Mouse (Mus musculus) spleen, embryonic (tissue): Measurements from ENCODE around the gene Dnah7c.
"Not testable (repeated sequence)": the region's sequence is repeated elsewhere in the genome, so short reads cannot be mapped to it uniquely, and the experiment has no call there.

ENCODE experiments used
- CTCF ChIA-PET: fragments of 350-600 bp; sonication (Branson Sonifier 250); formaldehyde crosslinking; loops from one replicate; lab custom pipeline; 2022; lab: Charles Lee

The Dnah7c gene

DNA sequence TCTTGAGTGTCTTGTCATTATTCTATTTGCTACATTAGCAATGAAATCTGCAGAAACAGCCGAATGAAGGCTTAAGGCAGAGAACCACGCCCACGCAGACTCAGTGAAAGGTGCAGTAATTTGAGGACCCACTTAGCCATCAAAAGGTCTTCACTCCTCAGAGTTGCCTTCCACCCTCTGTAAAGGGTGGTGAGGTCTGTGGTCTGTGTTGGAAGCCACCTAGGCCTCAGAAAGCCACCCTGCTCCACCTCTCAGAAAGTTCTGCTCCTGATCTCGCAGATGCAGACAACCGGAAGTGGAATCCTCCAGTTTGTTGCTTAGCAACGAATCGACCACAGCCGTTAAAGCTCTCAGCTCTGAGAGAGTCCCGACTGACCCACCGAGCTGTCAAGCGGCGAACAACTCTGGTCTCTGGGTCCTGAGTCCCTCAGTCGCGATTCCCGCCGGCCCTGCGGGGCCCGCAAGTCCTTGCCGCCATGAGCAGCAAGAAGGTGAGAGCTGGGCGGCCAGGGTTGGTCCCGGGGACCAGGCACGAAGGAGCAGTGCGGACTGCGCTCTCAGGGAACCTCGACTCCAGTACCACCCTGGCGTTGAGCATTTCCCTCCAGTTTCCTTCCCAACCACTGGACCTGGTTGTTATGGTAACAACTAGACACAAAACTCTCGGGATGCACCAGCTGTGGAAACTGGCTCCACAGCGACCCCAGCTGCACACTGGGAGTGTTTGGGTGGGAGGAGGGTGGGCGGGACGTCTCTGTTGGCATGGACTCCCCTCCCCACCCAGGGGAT, at the start of gene Dnah7c:
Dnah7c (plus strand) TSS at position 456 of the 789 bp plus-strand sequence.
- CTCF ChIA-PET: no interaction called here

- CTCF ChIA-PET: not testable (repeated sequence)
These were observed 44.8 kb upstream of the Dnah7c start for GRCm38 (mm10) chr1:46380641-46381040.

DNA sequence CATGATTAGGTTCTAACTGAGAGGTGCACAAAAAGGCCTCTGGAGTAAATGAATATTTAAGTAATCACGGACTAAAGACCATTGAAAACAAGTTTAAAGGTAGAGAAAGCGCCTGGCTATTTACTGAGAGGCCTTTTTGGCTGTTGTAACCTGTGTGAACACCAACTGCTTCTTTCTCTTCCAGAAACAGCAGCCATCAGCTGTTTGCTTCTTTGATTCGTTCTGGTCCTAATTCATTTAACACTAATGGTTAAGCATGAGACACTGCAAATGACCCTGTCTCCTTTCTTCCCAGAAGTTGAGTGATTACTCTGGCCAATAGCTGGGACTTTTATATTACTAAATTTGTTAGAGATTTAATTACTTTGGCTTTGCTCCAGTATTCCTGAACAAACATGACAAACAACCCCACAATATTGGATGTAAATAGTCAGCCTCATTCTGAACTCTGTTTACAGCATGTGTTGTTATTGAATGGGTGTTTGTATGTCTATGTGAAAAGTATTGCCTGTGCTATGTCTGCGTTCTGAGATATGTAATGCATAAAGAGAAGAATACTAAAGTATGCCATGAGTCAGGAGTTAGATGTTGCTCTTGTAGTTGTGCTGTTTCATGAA, 30.6 kb upstream of the Dnah7c start:
- CTCF ChIA-PET: not testable (repeated sequence)

DNA sequence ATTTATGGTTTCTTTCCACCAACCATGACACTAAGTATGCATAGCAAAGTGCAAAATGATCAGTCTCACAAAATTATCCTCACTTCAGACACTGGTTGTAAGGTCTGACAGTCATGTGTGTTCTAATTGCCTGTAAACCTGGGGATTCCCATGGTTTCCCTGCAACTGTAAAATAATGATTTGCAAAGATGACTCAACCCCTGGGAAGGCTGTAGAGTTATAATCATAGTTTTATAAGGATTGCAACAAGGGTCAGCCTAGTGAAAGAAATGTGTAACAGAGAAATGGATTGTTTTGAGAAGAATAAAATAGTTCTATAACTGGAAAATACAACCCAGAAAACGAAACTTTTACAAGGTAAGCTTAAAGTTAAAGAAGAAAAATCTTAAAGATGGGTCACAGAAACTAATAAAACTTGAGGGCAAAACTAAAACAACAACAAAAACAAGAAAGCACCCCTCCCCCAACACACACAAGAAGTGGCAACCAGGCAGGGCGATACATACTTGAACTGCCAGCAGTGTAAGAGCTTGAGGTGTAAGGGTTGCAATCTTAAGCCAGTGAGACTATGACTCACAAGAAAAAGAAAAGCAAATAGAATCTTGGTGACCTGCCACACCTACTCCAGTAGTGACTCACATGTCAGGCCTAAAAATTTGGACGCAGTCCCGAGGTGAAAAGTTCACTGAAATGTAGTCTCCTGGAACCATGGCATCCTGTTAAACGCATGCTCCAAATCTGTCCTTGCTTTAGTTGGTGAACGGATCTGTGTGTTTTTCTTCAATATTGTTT, 16.9 kb upstream of the Dnah7c start:
- CTCF ChIA-PET: no interaction called here

- CTCF ChIA-PET: not testable (repeated sequence)
These were observed 10.6 kb upstream of the Dnah7c start for GRCm38 (mm10) chr1:46414798-46415197.

- CTCF ChIA-PET: not testable (repeated sequence)
These were observed 8.4 kb upstream of the Dnah7c start for GRCm38 (mm10) chr1:46416946-46417345.

DNA sequence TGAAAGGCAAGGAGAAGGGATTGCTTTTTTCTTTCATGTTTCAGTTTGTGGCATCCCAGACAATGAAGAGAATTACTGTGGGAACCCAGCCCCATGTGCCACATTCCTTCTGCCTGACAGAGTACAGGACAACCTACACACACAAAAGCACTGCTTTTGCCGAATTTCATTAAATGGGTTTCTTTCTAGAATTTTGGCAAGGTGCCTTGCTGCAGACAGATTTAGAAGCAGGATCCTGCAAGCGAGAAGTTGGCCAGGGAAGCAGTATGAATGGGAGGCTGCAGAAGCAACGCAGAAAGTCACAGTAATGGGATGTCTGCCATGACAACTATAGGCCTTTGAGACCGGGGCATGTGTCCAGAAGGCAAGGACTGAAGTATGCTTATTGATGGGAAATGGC, 6.4 kb upstream of the Dnah7c start:
- CTCF ChIA-PET: interaction anchor here (0.7 kb wide), 1 partner anchor 1738 kb away, joined by 3 read pairs; no protein-coding TSS in a partner anchor

DNA sequence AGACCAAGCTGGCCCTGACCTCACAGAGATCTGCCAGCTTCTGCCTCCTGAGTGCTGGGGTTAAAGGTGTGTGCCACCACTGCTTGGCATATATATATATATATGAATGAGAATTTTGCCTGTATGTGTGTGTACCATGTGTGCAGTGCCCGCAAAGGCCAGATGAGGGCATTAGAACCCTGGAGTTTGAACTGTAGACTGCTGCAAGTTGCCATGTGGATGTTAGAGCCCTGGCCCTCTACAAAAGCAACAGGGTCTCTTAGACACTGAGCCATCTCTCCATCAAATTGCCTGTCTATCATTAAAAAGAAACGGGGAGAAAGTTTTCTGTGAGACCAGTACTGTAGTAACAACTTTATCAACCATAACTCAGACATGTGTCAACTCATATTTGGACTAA, 3.0 kb downstream of the Dnah7c start:
- CTCF ChIA-PET: no interaction called here

DNA sequence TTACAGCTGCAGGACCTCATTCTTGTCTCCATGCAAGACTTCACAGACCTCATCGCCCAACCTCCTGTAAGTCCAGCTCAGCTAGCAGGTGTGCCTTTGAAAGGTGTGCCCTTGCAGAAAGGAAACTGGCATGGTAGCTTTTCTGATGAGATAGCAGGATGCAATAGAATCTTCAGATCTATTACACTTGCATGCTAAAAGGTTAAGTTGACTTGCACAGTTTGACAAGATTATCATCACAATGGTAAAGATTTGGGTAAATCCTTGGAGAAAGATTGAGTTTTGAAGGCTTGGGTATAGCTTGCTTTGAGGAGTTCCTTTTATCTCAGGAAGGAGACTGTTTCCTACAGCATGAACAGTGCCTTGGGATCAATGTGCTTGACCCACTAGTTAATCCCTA, 89.3 kb downstream of the Dnah7c start:
- CTCF ChIA-PET: not testable (repeated sequence)

GRCm38 (mm10) chr1:46521032-46521431, 95.6 kb downstream of the Dnah7c start:
- CTCF ChIA-PET: no interaction called here

DNA sequence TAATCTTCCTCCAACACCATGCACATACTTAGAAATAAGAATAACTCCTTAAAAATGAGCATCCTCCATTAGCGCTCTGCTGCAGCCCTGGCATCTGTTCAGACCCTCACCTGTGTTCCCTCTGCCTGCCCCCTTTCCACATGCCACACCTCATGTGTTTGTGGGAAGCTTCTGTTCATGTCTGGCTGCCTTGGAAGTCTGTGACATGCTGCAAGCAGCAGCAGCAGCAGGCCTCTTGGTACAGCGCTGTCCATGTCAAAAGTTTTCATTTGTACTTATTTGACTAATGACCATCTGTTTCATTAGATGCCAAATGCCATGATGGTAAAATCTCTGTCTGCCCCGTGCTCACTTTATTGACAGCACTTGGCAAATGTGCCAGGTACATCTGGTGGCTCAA, 101.1 kb downstream of the Dnah7c start:
- CTCF ChIA-PET: not testable (repeated sequence)

DNA sequence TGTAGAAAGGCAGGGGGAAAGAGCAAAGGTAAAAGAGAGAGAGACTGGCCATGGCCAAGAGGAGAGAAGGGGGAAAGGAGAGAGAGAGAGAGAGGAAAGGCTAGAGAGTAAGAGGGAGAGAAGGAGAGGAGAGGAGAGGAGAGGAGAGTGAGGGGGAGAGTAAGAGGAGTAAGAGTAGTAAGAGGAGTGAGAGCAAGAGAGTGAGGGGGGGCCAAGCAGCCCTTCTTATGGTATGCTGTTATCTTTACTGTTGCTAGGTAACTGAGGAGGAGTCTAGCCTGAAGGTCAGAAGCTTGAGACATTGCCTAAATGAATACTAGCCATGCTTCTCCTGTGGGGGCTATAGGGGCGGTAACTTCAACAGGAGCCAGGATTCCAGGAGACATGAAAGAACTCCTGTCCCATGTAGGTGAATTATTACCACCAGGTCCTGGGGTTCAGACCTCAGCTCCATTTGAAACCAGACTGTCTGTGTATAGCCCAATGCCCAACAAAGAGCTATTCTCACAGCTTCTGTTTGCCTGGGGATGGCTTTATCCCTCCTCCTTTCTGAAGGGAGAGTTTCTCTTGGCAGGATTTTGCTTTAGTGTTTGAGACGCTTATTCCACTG, 119.5 kb downstream of the Dnah7c start:
- CTCF ChIA-PET: no interaction called here

GRCm38 (mm10) chr1:46580385-46580784, 155.0 kb downstream of the Dnah7c start:
- CTCF ChIA-PET: no interaction called here

- CTCF ChIA-PET: not testable (repeated sequence)
These were observed 168.4 kb downstream of the Dnah7c start for GRCm38 (mm10) chr1:46593826-46594225.

GRCm38 (mm10) chr1:46596343-46596742, 171.0 kb downstream of the Dnah7c start:
- CTCF ChIA-PET: not testable (repeated sequence)

DNA sequence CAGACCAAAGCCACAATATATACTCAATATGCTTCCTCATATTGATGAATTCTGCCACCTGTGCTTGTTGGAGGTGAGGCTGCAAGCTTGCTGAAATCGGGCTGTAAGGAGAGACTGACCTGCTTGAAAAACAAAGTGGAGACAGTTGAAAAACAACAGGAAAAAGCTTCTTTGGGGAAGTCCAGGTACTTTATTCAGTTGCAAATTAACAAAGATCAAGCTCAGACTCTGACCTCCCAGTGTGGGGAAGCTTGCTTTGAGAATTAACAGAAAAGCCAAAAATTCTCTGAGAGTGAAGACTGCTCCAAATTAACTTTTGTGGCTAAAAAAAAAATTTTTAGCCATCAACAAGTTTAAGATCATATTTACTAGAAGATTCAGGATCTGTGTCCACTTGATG, 194.9 kb downstream of the Dnah7c start:
- CTCF ChIA-PET: no interaction called here

- CTCF ChIA-PET: not testable (repeated sequence)
These were observed 200.5 kb downstream of the Dnah7c start for GRCm38 (mm10) chr1:46625914-46626313.

DNA sequence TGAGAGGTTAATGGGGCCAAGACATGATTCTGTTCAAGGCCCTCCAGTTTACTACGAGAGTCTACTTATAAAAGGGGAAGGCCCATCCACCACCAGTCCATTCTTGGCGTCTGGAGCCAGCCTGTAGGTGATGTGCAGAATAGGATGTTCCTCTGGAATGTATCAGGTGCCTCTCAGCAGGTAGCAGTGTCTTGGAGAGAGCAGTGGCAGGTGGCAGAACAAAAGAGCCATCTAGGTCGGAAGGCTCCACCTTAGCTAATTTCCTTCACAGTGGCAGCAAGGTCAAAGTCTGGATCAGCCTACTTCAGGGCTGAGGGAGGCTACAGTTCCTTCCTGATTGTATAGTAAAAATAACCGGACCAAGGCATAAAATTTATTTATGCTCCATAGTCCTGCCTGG, 224.4 kb downstream of the Dnah7c start:
- CTCF ChIA-PET: not testable (repeated sequence)

DNA sequence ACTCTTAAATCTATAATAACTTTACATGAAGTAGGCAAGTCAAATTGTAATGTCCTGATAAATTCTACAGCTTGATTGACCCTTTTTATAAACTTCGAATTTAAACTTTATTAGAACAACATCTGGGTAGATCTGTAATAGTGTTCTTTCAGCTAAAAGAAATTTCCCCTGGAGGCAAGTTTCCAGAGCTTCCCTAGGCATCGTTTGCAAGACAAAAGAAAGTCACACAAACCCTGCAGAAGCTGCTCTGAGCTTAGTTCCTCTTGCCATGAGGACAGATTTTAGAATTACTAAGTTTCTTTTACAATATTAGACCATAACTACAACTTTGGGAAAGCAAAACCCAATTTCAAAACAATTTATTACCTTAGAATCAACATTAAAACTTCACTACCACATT, 227.3 kb downstream of the Dnah7c start:
- CTCF ChIA-PET: not testable (repeated sequence)

- CTCF ChIA-PET: not testable (repeated sequence)
These were observed 299.4 kb downstream of the Dnah7c start for GRCm38 (mm10) chr1:46724810-46725209.

GRCm38 (mm10) chr1:46725266-46725665, 299.9 kb downstream of the Dnah7c start:
- CTCF ChIA-PET: no interaction called here

GRCm38 (mm10) chr1:46725719-46726118, 300.3 kb downstream of the Dnah7c start:
- CTCF ChIA-PET: not testable (repeated sequence)
